Mouse (Mus musculus): ENCODE measurements around the gene Smtnl1. TPM values are rescaled to one million over a fixed set of nuclear protein-coding genes. Genes with fewer than 3 reads are reported as not detected.

The Smtnl1 gene
- polyA plus RNA-seq (2015; fragmentation: Nextera tagmentation; extraction: Ambion mirVana): 0.20 and 0.27 TPM in 2 replicates

GRCm38 (mm10) chr2:84822552-84822951, at the start of gene Smtnl1:
TSS of gene Smtnl1 (minus strand) at chr2:84822652.
- Histone ChIP-seq H3K36me3 (no peaks in the 10 kb centered on the region), H3K4me3 (no peak within 1 kb of the TSS), H3K4me1 (peaks cover 3% of the 10 kb centered on the region), H3K9me3 (no peaks in the 10 kb centered on the region), H3K4me2 (no peak within 1 kb of the TSS), H3K9ac (no peak within 1 kb of the TSS), H3K27me3 (0 out of 2 replicates have a peak, but pooled peaks cover 4% of the 10 kb centered on the region), H3K27ac (no peak within 1 kb of the TSS)
- WGBS: 34% methylated on average over 13 of the region's 13 CpGs
- no peak for ATAC-seq (ENCODE audit: borderline replicate concordance, extremely low read depth, low FRiP score, low TSS enrichment)

DNA sequence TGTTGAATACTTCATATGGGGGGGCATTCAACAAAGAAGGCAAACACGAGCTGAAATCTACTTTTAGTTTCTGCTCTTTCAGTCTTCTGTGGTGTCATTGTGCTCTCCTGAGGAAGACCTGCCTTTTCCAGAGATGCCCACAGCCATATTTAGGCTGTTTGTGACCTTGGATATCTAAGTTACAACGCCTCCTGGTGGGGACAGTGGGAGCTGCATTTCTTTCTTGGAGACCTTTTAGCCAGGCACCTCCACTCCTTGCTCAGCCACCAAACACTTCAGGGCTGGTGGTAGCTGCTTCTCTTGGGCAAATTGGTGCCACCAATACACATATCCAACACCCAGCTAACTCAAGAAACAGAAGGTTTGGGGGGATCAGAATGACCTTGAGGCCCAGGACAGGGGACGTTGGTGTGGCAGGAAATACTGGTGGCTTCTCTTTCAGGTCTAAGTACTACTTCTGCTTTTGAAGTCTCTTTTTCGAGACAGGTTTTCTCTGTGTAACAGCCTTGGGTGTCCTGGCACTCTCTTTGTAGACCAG, 48.2 kb upstream of the Smtnl1 start:
- no peak overlapping the region for H3K9ac ChIP-seq
- no peak overlapping the region for H3K4me3 ChIP-seq
- H3K36me3 ChIP-seq: no peaks in the 10 kb centered on the region
- WGBS: 58% methylated on average over 4 of the region's 4 CpGs
- H3K9me3 ChIP-seq: no peaks in the 10 kb centered on the region
- H3K27me3 ChIP-seq: peaks cover 100% of the 10 kb centered on the region
- H3K27ac ChIP-seq: no peak overlapping the region
- ATAC-seq (ENCODE audit: borderline replicate concordance, extremely low read depth, low FRiP score, low TSS enrichment): no peak
- peaks cover 22% of the 10 kb centered on the region for H3K4me1 ChIP-seq
- no peak overlapping the region for H3K4me2 ChIP-seq

- no peak overlapping the region for H3K4me3 ChIP-seq
- H3K4me2 ChIP-seq: no peak overlapping the region
- H3K27ac ChIP-seq: no peak overlapping the region
- peaks cover 24% of the 10 kb centered on the region for H3K4me1 ChIP-seq
- no peaks in the 10 kb centered on the region for H3K36me3 ChIP-seq
- H3K27me3 ChIP-seq: peaks cover 89% of the 10 kb centered on the region
- H3K9me3 ChIP-seq: no peaks in the 10 kb centered on the region
- no peak overlapping the region for H3K9ac ChIP-seq
- 68% methylated on average over 2 of the region's 2 CpGs for WGBS
- no peak for ATAC-seq (ENCODE audit: borderline replicate concordance, extremely low read depth, low FRiP score, low TSS enrichment)
Observed at GRCm38 (mm10) chr2:84868977-84869376, 46.5 kb upstream of the Smtnl1 start.

DNA sequence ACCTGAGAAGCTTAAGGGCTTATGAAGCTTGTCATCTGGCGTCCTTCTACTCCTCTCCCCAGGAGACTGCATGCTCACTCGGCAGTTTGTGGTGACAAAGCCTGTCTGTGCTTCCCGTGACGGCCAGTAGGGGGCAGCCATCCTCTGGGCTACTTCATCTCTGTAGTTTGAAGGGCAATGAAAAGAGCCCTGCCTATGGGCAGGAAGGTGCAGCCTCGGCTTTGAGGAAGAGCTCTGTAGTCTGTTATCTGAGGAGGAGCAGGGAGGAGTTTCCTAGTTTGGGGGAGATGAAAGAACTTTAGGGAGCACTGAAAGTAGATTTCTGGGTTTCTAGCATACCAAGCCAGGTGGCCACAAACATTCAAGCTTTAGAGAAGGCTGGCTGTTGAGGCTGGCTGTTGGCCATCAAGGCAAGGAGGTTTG, 46.1 kb upstream of the Smtnl1 start:
- no peak overlapping the region for H3K4me2 ChIP-seq
- peaks cover 85% of the 10 kb centered on the region for H3K27me3 ChIP-seq
- no peak overlapping the region for H3K27ac ChIP-seq
- H3K9me3 ChIP-seq: no peaks in the 10 kb centered on the region
- 8% methylated on average over 5 of the region's 5 CpGs for WGBS
- H3K9ac ChIP-seq: no peak overlapping the region
- no peaks in the 10 kb centered on the region for H3K36me3 ChIP-seq
- H3K4me1 ChIP-seq: peaks cover 24% of the 10 kb centered on the region
- ATAC-seq (ENCODE audit: borderline replicate concordance, extremely low read depth, low FRiP score, low TSS enrichment): no peak
- H3K4me3 ChIP-seq: no peak overlapping the region

- Histone ChIP-seq H3K4me2 (peak overlapping the region; percentile 69), H3K4me3 (peak overlapping the region; percentile 32), H3K27ac (no peak overlapping the region), H3K4me1 (peaks cover 10% of the 10 kb centered on the region), H3K27me3 (peaks cover 58% of the 10 kb centered on the region), H3K9me3 (no peaks in the 10 kb centered on the region), H3K36me3 (peaks cover 14% of the 10 kb centered on the region; the same call in 1 of the 2 replicates), H3K9ac (0 out of 2 replicates have a peak overlapping the region, but pooled peaks have one; percentile 10)
- ATAC-seq (ENCODE audit: borderline replicate concordance, extremely low read depth, low FRiP score, low TSS enrichment): peak; percentile 37; the same call in 1 of the 2 replicates
- under 1% methylated on average over 47 of the region's 47 CpGs for WGBS
Observed at GRCm38 (mm10) chr2:84865616-84866571, 43.4 kb upstream of the Smtnl1 start.

- Histone ChIP-seq H3K36me3 (peaks cover 37% of the 10 kb centered on the region), H3K27me3 (peaks cover 22% of the 10 kb centered on the region)
- WGBS: 85% methylated on average over 3 of the region's 3 CpGs
Observed at GRCm38 (mm10) chr2:84862231-84862630, 39.8 kb upstream of the Smtnl1 start.

DNA sequence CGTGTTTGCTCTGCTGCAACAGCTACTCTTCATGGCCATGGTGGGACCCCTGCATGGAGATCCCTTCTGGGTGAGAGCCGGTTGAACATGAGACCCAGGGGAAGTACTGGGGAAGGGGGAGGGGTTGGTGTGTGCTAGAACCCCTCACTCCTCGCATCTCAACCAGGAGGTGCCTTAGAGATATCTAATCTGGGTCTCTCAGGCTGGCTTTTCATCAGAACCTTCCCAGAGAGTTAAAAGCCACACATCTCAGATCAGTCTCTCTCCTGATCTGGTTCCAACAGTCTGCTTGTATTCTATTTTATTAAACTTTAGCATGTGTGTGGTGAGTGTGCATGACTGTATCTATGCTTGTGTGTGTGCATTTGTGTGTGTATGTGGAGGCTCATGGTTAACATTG, 39.0 kb upstream of the Smtnl1 start:
- Histone ChIP-seq H3K9ac (no peak overlapping the region), H3K9me3 (no peaks in the 10 kb centered on the region), H3K4me1 (peaks cover 10% of the 10 kb centered on the region), H3K4me2 (no peak overlapping the region), H3K36me3 (peaks cover 39% of the 10 kb centered on the region), H3K27ac (no peak overlapping the region), H3K27me3 (peaks cover 14% of the 10 kb centered on the region), H3K4me3 (no peak overlapping the region)
- no peak for ATAC-seq (ENCODE audit: borderline replicate concordance, extremely low read depth, low FRiP score, low TSS enrichment)
- WGBS: 71% methylated on average over 3 of the region's 3 CpGs

More at GRCm38 (mm10) chr2:84862231-84862630, 39.8 kb upstream of the Smtnl1 start:
- Histone ChIP-seq H3K9ac (no peak overlapping the region), H3K4me1 (peaks cover 10% of the 10 kb centered on the region), H3K4me2 (no peak overlapping the region), H3K27ac (no peak overlapping the region), H3K4me3 (no peak overlapping the region), H3K9me3 (no peaks in the 10 kb centered on the region)
- ATAC-seq (ENCODE audit: borderline replicate concordance, extremely low read depth, low FRiP score, low TSS enrichment): no peak

DNA sequence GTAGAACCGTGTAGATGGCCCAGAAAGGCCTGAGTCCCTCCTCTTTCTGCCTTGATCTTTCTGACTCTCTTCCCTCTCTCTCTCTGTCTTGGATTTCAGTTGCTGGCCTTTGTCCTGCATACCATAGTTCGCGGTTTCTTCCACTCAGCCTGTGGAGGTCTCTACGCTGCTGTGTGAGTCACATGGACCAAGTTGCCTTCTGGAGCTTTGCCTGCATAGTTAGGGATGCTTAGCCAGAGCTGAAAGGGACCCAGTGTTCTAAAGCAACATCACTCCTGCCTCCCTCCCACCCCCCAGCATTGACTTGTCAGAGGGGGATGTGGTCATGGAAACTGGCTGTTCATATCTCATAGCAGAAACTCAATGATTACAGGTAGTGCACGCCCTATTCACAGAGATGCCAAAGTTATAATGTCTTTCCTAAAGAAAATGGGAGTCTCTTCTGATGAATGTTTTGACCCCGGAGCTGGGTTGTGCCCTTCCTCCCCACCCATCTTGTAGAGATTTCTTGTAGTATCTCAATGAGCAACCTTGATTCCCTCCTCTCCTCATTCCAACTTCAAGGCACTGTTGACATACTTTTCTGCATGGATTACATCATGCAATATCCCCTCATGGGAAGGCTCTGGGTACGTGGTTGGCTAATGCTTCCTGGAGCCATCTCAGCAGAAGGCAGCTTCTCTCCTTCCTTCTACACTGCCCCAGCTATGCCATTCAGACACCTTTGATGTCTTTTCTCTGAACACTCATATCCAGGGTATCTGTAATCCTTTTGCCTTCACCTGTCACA, 37.7 kb upstream of the Smtnl1 start:
- no peak overlapping the region for H3K4me3 ChIP-seq
- no peak for ATAC-seq (ENCODE audit: borderline replicate concordance, extremely low read depth, low FRiP score, low TSS enrichment)
- H3K4me2 ChIP-seq: no peak overlapping the region
- WGBS: 89% methylated on average over 7 of the region's 7 CpGs
- no peak overlapping the region for H3K27ac ChIP-seq
- no peaks in the 10 kb centered on the region for H3K4me1 ChIP-seq
- no peaks in the 10 kb centered on the region for H3K9me3 ChIP-seq
- no peak overlapping the region for H3K9ac ChIP-seq
- peaks cover 39% of the 10 kb centered on the region for H3K36me3 ChIP-seq
- H3K27me3 ChIP-seq: peaks cover 1% of the 10 kb centered on the region; the same call in 1 of the 2 replicates

DNA sequence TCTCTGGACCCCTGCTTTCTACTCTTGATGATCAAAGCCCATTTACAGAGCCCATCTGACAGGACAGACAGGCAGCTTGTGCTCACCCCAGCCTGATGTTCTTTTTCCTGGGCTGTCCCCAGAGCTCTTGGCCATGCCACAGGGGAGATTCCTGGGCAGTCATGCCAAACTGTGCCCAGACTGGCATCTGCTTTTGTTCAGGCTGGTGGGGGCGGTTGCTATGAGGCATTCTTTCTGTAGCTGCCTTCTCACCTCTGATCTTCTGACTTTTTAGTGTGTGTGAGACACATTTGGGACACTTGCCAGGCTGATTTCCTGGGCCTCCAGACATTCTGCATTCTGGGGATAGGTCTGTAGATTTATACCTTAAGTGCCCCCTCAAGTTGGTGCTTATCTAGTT, 36.1 kb upstream of the Smtnl1 start:
- no peak for ATAC-seq (ENCODE audit: borderline replicate concordance, extremely low read depth, low FRiP score, low TSS enrichment)
- no peaks in the 10 kb centered on the region for H3K27me3 ChIP-seq
- H3K4me3 ChIP-seq: no peak overlapping the region
- no peaks in the 10 kb centered on the region for H3K9me3 ChIP-seq
- H3K9ac ChIP-seq: no peak overlapping the region
- no peaks in the 10 kb centered on the region for H3K4me1 ChIP-seq
- H3K27ac ChIP-seq: no peak overlapping the region
- H3K36me3 ChIP-seq: peaks cover 46% of the 10 kb centered on the region
- WGBS: 86% methylated on average over 1 of the region's 1 CpGs
- no peak overlapping the region for H3K4me2 ChIP-seq

DNA sequence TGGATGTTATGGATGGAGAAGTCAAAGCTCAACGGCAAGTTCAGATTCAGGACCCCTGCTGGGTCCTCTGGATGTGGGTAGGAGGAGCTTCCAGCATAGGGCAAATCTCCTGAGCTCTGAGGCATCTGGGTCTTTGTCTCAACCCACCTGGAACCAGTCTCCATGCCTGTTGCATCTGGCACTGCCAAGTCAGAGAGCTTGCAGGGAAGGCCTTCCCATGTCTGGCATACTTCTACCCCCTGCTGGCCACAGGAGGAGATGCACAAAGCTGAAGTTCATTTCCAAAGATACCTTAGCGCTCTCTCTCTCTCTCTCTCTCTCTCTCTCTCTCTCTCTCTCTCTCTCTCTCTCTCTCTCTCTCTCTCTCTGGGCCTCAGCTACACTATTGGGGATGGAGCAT, 33.3 kb upstream of the Smtnl1 start:
- H3K27ac ChIP-seq: no peak overlapping the region
- H3K36me3 ChIP-seq: peaks cover 37% of the 10 kb centered on the region
- no peak overlapping the region for H3K4me3 ChIP-seq
- H3K4me1 ChIP-seq: peaks cover 9% of the 10 kb centered on the region
- H3K4me2 ChIP-seq: no peak overlapping the region
- ATAC-seq (ENCODE audit: borderline replicate concordance, extremely low read depth, low FRiP score, low TSS enrichment): no peak
- H3K27me3 ChIP-seq: no peaks in the 10 kb centered on the region
- H3K9me3 ChIP-seq: no peaks in the 10 kb centered on the region
- no peak overlapping the region for H3K9ac ChIP-seq
- 59% methylated on average over 2 of the region's 2 CpGs for WGBS

- peaks cover 22% of the 10 kb centered on the region for H3K4me1 ChIP-seq
- peaks cover 24% of the 10 kb centered on the region for H3K36me3 ChIP-seq
- H3K27me3 ChIP-seq: no peaks in the 10 kb centered on the region
- ATAC-seq (ENCODE audit: borderline replicate concordance, extremely low read depth, low FRiP score, low TSS enrichment): peak; percentile 85
- H3K27ac ChIP-seq: peak overlapping the region; percentile 59; the same call in 1 of the 2 replicates
- H3K9me3 ChIP-seq: no peaks in the 10 kb centered on the region
- H3K9ac ChIP-seq: no peak overlapping the region; the same call in 1 of the 2 replicates
- WGBS: 38% methylated on average over 23 of the region's 23 CpGs
- peak overlapping the region; percentile 22 for H3K4me3 ChIP-seq
- peak overlapping the region; percentile 50 for H3K4me2 ChIP-seq
Observed at GRCm38 (mm10) chr2:84851130-84852040, 28.9 kb upstream of the Smtnl1 start.

Measured in lung, embryonic 15.5 days (tissue).